Mouse (Mus musculus): ENCODE results near the gene Piezo1.

- TF ChIP-seq CTCF (IDR thresholded peaks at IDR 0.05; ENCODE audit: low read depth) (no peak), EP300 (optimal IDR thresholded peaks at IDR 0.05) (no peak)
These were observed 83.3 kb downstream of the Piezo1 start for GRCm38 (mm10) chr8:122467816-122468215.
